Mouse (Mus musculus): ENCODE data around the gene Renbp. TPM values are rescaled to one million over a fixed set of nuclear protein-coding genes. Genes with fewer than 3 reads are reported as not detected.
A peak's percentile ranks its signal among the peaks of the same experiment; 100 is the strongest.

Renbp gene
- 6.7 and 8.7 TPM in 2 replicates for polyA plus RNA-seq (2012; rRNA removed)

GRCm38 (mm10) chrX:73930402-73931062, at the start of gene Renbp:
TSS of gene Renbp (minus strand) at chrX:73930850.
- peak within 1 kb of the TSS; percentile 17; the same call in 1 of the 2 replicates for H3K4me3 ChIP-seq (ENCODE audit: insufficient read depth, low read length)
- no peak for TF ChIP-seq POLR2A (IDR thresholded peaks at IDR 0.05; ENCODE audit: extremely low read depth, insufficient read depth, low read length)
- no peak for TF ChIP-seq CTCF (IDR thresholded peaks at IDR 0.05; ENCODE audit: extremely low read depth, insufficient read depth, low read length)
- H3K4me1 ChIP-seq (ENCODE audit: control insufficient read depth, insufficient read depth, low read length), result no peaks in the 10 kb centered on the region
- no peak within 1 kb of the TSS for H3K27ac ChIP-seq (ENCODE audit: insufficient read depth, low read length)

GRCm38 (mm10) chrX:73977783-73978182, 47.1 kb upstream of the Renbp start:
- H3K4me1 ChIP-seq (ENCODE audit: control insufficient read depth, insufficient read depth, low read length), result no peaks in the 10 kb centered on the region
- TF ChIP-seq CTCF (IDR thresholded peaks at IDR 0.05; ENCODE audit: extremely low read depth, insufficient read depth, low read length) (no peak), POLR2A (IDR thresholded peaks at IDR 0.05; ENCODE audit: extremely low read depth, insufficient read depth, low read length) (no peak)
- no peak overlapping the region for H3K4me3 ChIP-seq (ENCODE audit: insufficient read depth, low read length)
- no peak overlapping the region for H3K27ac ChIP-seq (ENCODE audit: insufficient read depth, low read length)

DNA sequence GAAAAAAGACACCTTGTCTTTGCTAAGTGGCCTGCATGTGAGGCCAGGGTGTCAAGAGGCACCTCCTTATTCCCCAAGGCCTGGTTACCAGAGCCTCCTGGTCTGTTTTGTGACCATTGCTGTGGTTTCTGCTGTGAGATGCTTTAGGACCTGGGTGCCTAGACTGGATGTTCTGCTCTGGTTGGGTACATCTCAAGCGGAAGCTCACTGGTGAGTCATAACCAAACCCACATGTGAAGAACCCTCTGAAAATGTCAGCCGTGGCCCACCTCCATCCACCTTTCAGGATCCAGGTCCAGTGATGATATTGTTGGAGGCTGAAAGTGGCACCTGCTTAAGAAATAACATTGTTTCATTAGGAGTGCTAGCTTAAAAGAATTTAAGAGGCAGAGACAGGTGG, 45.6 kb upstream of the Renbp start:
- TF ChIP-seq CTCF (IDR thresholded peaks at IDR 0.05; ENCODE audit: extremely low read depth, insufficient read depth, low read length), result no peak
- no peak for TF ChIP-seq POLR2A (IDR thresholded peaks at IDR 0.05; ENCODE audit: extremely low read depth, insufficient read depth, low read length)
- H3K4me1 ChIP-seq (ENCODE audit: control insufficient read depth, insufficient read depth, low read length), result no peaks in the 10 kb centered on the region
- no peak overlapping the region for H3K27ac ChIP-seq (ENCODE audit: insufficient read depth, low read length)
- H3K4me3 ChIP-seq (ENCODE audit: insufficient read depth, low read length), result no peak overlapping the region

- no peaks in the 10 kb centered on the region for H3K4me1 ChIP-seq (ENCODE audit: control insufficient read depth, insufficient read depth, low read length)
- H3K27ac ChIP-seq (ENCODE audit: insufficient read depth, low read length), result no peak overlapping the region
- TF ChIP-seq POLR2A (IDR thresholded peaks at IDR 0.05; ENCODE audit: extremely low read depth, insufficient read depth, low read length) (no peak), CTCF (IDR thresholded peaks at IDR 0.05; ENCODE audit: extremely low read depth, insufficient read depth, low read length) (no peak)
- H3K4me3 ChIP-seq (ENCODE audit: insufficient read depth, low read length), result no peak overlapping the region
Measured at GRCm38 (mm10) chrX:73972774-73973173, 42.1 kb upstream of the Renbp start.

GRCm38 (mm10) chrX:73970781-73971180, 40.1 kb upstream of the Renbp start:
- H3K4me3 ChIP-seq (ENCODE audit: insufficient read depth, low read length), result no peak overlapping the region
- TF ChIP-seq POLR2A (IDR thresholded peaks at IDR 0.05; ENCODE audit: extremely low read depth, insufficient read depth, low read length) (no peak), CTCF (IDR thresholded peaks at IDR 0.05; ENCODE audit: extremely low read depth, insufficient read depth, low read length) (no peak)
- H3K27ac ChIP-seq (ENCODE audit: insufficient read depth, low read length), result no peak overlapping the region
- H3K4me1 ChIP-seq (ENCODE audit: control insufficient read depth, insufficient read depth, low read length), result no peaks in the 10 kb centered on the region

- no peak overlapping the region for H3K27ac ChIP-seq (ENCODE audit: insufficient read depth, low read length)
- no peak for TF ChIP-seq CTCF (IDR thresholded peaks at IDR 0.05; ENCODE audit: extremely low read depth, insufficient read depth, low read length)
- no peak overlapping the region for H3K4me3 ChIP-seq (ENCODE audit: insufficient read depth, low read length)
- no peaks in the 10 kb centered on the region for H3K4me1 ChIP-seq (ENCODE audit: control insufficient read depth, insufficient read depth, low read length)
Measured at GRCm38 (mm10) chrX:73969729-73970128, 39.1 kb upstream of the Renbp start.

DNA sequence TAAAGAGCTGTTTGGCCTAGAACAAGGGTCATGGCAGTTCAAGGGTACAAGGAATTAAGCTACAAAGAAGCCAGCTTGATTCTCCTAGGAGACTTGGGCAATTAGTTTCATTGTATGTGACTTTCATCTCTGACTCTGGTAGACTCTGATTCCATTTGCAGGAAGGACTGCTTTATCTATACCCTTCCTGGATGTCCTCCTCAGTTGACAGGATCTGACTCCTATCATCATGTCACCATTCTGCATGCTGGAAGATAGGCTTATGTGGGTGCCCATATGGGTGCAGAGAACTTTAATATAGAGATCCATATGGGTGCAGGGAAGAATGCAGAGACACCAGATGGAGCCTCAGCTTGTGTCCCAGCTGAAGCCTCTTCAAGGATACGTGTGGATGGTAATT, 38.5 kb upstream of the Renbp start:
- no peak overlapping the region for H3K27ac ChIP-seq (ENCODE audit: insufficient read depth, low read length)
- no peak for TF ChIP-seq POLR2A (IDR thresholded peaks at IDR 0.05; ENCODE audit: extremely low read depth, insufficient read depth, low read length)
- no peak for TF ChIP-seq CTCF (IDR thresholded peaks at IDR 0.05; ENCODE audit: extremely low read depth, insufficient read depth, low read length)
- H3K4me1 ChIP-seq (ENCODE audit: control insufficient read depth, insufficient read depth, low read length), result no peaks in the 10 kb centered on the region

DNA sequence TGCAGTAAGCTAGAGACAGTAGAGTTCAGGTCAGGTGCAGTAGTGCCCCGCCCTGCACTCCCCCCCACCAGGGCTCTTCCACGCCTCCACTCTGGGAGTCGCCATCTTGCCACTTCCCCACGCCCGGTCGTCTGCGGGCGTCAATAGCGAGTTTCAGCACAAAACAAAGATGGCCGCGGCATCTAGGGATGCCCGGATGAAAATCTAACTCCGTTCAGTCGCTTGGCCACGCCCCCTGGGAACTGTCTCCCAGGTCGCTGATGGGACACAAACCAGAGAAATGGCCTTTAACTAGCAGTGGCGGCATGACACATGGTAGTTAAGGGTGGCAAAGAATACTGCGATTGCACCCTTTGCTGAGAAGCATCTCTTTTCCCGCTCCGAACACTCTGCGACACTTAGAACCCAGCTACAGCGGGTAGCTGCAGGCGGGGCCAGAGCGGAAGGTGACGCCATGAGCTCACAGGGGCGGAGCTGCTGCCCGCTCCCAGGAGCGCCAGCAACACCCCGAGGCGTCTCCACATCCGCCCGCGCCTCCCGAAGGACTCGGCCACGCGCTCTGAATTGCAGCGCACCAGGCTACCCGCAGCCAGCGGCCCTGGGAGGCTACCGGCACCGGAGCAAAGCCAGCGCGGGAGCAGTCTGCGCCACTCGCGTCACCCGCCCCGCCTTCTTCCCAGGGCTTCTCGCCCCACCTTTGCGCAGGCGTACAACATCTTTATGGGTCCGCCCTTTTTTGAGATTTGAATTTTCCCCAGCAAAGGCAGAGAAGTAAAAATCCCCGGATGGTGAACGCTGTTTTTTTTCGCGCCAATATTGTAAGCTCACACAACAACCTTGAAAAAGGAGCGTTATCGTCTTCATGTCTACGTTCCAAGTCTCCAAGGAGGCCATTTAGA, 36.8 kb upstream of the Renbp start:
- Histone ChIP-seq H3K4me3 (ENCODE audit: insufficient read depth, low read length) (peak overlapping the region; percentile 91), H3K4me1 (ENCODE audit: control insufficient read depth, insufficient read depth, low read length) (peaks cover 2% of the 10 kb centered on the region; the same call in 1 of the 2 replicates), H3K27ac (ENCODE audit: insufficient read depth, low read length) (peak overlapping the region; percentile 98)
- TF ChIP-seq POLR2A (IDR thresholded peaks at IDR 0.05; ENCODE audit: extremely low read depth, insufficient read depth, low read length) (no peak), CTCF (IDR thresholded peaks at IDR 0.05; ENCODE audit: extremely low read depth, insufficient read depth, low read length) (no peak)

More for the DNA sequence above, 38.5 kb upstream of the Renbp start:
- no peak overlapping the region for H3K4me3 ChIP-seq (ENCODE audit: insufficient read depth, low read length)

GRCm38 (mm10) chrX:73966248-73967176, 35.9 kb upstream of the Renbp start, which contains the start of gene Hcfc1:
TSS of gene Hcfc1 (minus strand) at chrX:73966357.
- peak within 1 kb of the TSS; percentile 91 for H3K4me3 ChIP-seq (ENCODE audit: insufficient read depth, low read length)
- TF ChIP-seq POLR2A (IDR thresholded peaks at IDR 0.05; ENCODE audit: extremely low read depth, insufficient read depth, low read length) (no peak), CTCF (IDR thresholded peaks at IDR 0.05; ENCODE audit: extremely low read depth, insufficient read depth, low read length) (no peak)
- peaks cover 2% of the 10 kb centered on the region; the same call in 1 of the 2 replicates for H3K4me1 ChIP-seq (ENCODE audit: control insufficient read depth, insufficient read depth, low read length)
- peak within 1 kb of the TSS; percentile 98 for H3K27ac ChIP-seq (ENCODE audit: insufficient read depth, low read length)
